Mouse (Mus musculus): Measurements from ENCODE around the gene Prcd. TPM values are rescaled to one million over a fixed set of nuclear protein-coding genes. Genes with fewer than 3 reads are reported as not detected.
"Not testable (repeated sequence)": the region's sequence is repeated elsewhere in the genome, so short reads cannot be mapped to it uniquely, and the experiment has no call there.

Prcd gene
- polyA plus RNA-seq (2012; rRNA removed), result 2.8 and 5.6 TPM in 2 replicates

DNA sequence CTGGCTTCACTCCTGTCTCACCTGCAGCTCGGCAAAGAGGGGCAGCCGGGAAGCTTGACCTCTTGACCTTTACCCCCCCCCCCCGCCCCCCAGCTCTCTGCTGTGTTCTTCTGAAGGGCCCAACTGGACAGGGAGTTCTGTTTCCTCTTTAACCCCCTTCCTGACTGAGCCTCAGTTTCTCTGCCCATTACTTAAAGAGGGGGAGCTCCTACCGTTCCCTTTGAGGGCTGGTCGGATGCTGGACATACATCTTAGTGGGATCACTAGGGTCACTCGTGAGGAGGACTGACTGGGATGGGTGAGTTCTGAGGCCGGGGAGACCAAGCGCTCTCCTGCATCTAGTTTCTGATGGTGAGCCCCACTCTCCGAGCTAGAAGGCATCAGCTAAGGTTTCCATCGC lies at the start of gene Prcd:
Gene Prcd (plus strand): TSS at position 301 of the 400 bp plus-strand sequence.
- 20% methylated on average over 10 of the region's 10 CpGs for WGBS
- Histone ChIP-seq H3K4me3 (replicated peaks; ENCODE audit: extremely low read depth, low read depth, low read length) (peak within 1 kb of the TSS; percentile 58), H3K4me1 (ENCODE audit: control insufficient read depth, insufficient read depth, low read length) (peaks cover 19% of the 10 kb centered on the region)
- DNase-seq, result no peak
- no peak for TF ChIP-seq POLR2A (IDR thresholded peaks at IDR 0.05; ENCODE audit: borderline replicate concordance, extremely low read depth, low read depth, low read length)

GRCm38 (mm10) chr11:116604097-116604496 lies 49.2 kb upstream of the Prcd start:
- TF ChIP-seq CTCF (IDR thresholded peaks at IDR 0.05; ENCODE audit: insufficient read depth, low read length), result no peak
- TF ChIP-seq POLR2A (IDR thresholded peaks at IDR 0.05; ENCODE audit: borderline replicate concordance, extremely low read depth, low read depth, low read length), result no peak
- DNase-seq, result no peak
- no peaks in the 10 kb centered on the region for H3K4me1 ChIP-seq (ENCODE audit: control insufficient read depth, insufficient read depth, low read length)
- 87% methylated on average over 12 of the region's 12 CpGs for WGBS
- H3K4me3 ChIP-seq (replicated peaks; ENCODE audit: extremely low read depth, low read depth, low read length), result no peak overlapping the region

GRCm38 (mm10) chr11:116607717-116608116 lies 45.6 kb upstream of the Prcd start:
- no peak for DNase-seq
- 86% methylated on average over 3 of the region's 3 CpGs for WGBS
- Histone ChIP-seq H3K4me1 (ENCODE audit: control insufficient read depth, insufficient read depth, low read length) (no peaks in the 10 kb centered on the region; the same call in 1 of the 2 replicates), H3K4me3 (replicated peaks; ENCODE audit: extremely low read depth, low read depth, low read length) (no peak overlapping the region)
- TF ChIP-seq CTCF (IDR thresholded peaks at IDR 0.05; ENCODE audit: insufficient read depth, low read length) (no peak), POLR2A (IDR thresholded peaks at IDR 0.05; ENCODE audit: borderline replicate concordance, extremely low read depth, low read depth, low read length) (no peak)

- H3K4me3 ChIP-seq (replicated peaks; ENCODE audit: extremely low read depth, low read depth, low read length), result no peak overlapping the region
- TF ChIP-seq POLR2A (IDR thresholded peaks at IDR 0.05; ENCODE audit: borderline replicate concordance, extremely low read depth, low read depth, low read length) (no peak), CTCF (IDR thresholded peaks at IDR 0.05; ENCODE audit: insufficient read depth, low read length) (no peak)
- no peak for DNase-seq
- peaks cover 7% of the 10 kb centered on the region for H3K4me1 ChIP-seq (ENCODE audit: control insufficient read depth, insufficient read depth, low read length)
- 86% methylated on average over 15 of the region's 15 CpGs for WGBS
These were observed 43.2 kb upstream of the Prcd start for GRCm38 (mm10) chr11:116609965-116610630.

DNA sequence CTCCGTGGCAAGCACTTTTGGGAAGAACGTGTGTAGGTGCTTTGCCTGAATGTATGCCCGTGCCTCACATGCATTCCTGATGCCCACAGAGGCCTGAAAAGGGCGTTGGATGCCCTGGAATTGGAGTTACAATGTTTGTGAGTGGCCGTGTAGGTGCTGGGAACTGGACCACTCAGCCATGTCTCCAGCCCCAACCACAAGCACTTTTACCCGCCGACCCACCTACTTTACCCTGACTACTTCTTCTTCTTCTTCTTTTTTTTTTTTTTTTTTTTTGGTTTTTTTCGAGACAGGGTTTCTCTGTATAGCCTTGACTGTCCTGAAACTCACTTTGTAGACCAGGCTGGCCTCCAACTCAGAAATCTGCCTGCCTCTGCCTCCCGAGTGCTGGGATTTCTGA lies 42.2 kb upstream of the Prcd start:
- not testable (repeated sequence) for DNase-seq; H3K4me3 ChIP-seq (replicated peaks; ENCODE audit: extremely low read depth, low read depth, low read length)
- WGBS, result 84% methylated on average over 9 of the region's 9 CpGs
- H3K4me1 ChIP-seq (ENCODE audit: control insufficient read depth, insufficient read depth, low read length), result peaks cover 11% of the 10 kb centered on the region

- WGBS, result 70% methylated on average over 9 of the region's 9 CpGs
- H3K4me1 ChIP-seq (ENCODE audit: control insufficient read depth, insufficient read depth, low read length), result peaks cover 18% of the 10 kb centered on the region
These were observed 41.5 kb upstream of the Prcd start for GRCm38 (mm10) chr11:116611883-116612282.

DNA sequence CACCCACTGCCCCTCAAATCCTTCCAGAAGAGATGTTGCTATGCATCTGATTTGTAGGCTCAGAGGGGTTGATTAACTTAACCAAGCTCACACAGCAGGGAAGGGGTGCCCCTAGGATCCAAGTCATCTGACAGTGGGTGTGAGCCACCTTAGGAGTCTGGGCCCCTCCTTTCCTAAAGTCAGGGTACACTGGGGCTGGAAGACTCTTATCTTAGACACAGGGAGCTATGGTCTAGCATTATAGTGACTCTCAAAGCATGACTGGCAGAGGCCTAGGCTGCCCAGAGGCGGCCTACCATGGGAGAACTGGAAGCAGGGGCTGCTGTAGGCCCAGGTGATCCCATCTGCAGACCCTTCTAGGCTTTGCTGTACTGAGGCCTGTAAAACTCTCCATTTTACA lies 40.8 kb upstream of the Prcd start:
- TF ChIP-seq CTCF (IDR thresholded peaks at IDR 0.05; ENCODE audit: insufficient read depth, low read length) (no peak), POLR2A (IDR thresholded peaks at IDR 0.05; ENCODE audit: borderline replicate concordance, extremely low read depth, low read depth, low read length) (no peak)
- Histone ChIP-seq H3K4me3 (replicated peaks; ENCODE audit: extremely low read depth, low read depth, low read length) (no peak overlapping the region), H3K4me1 (ENCODE audit: control insufficient read depth, insufficient read depth, low read length) (peaks cover 21% of the 10 kb centered on the region)
- DNase-seq, result no peak
- WGBS, result 94% methylated on average over 1 of the region's 1 CpGs

More at GRCm38 (mm10) chr11:116611883-116612282, 41.5 kb upstream of the Prcd start:
- H3K4me3 ChIP-seq (replicated peaks; ENCODE audit: extremely low read depth, low read depth, low read length), result no peak overlapping the region
- DNase-seq, result no peak
- TF ChIP-seq POLR2A (IDR thresholded peaks at IDR 0.05; ENCODE audit: borderline replicate concordance, extremely low read depth, low read depth, low read length) (no peak), CTCF (IDR thresholded peaks at IDR 0.05; ENCODE audit: insufficient read depth, low read length) (no peak)

DNA sequence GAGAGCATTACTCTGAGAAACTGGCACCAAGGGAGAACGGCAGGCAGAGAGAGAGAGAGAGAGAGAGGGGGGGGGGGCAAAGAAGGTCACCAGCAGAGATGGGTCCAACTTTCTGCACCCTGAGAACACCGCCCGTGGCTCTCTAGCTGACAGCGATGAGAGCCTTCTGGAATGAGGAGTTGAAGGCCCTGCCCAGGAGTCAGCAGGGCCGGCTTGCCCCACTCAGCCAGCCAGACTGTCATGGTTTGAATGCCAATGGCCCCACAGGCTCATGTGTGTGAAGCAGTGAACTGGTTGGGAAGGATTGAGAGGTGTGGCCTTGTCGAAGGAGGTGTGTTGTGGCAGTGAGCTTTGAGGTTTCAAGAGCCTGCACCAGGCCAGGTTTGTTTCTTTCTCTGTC lies 40.1 kb upstream of the Prcd start:
- Histone ChIP-seq H3K4me1 (ENCODE audit: control insufficient read depth, insufficient read depth, low read length) (peaks cover 28% of the 10 kb centered on the region), H3K4me3 (replicated peaks; ENCODE audit: extremely low read depth, low read depth, low read length) (no peak overlapping the region)
- 66% methylated on average over 6 of the region's 6 CpGs for WGBS
- no peak for DNase-seq
- TF ChIP-seq POLR2A (IDR thresholded peaks at IDR 0.05; ENCODE audit: borderline replicate concordance, extremely low read depth, low read depth, low read length), result no peak
- TF ChIP-seq CTCF (IDR thresholded peaks at IDR 0.05; ENCODE audit: insufficient read depth, low read length), result no peak

DNA sequence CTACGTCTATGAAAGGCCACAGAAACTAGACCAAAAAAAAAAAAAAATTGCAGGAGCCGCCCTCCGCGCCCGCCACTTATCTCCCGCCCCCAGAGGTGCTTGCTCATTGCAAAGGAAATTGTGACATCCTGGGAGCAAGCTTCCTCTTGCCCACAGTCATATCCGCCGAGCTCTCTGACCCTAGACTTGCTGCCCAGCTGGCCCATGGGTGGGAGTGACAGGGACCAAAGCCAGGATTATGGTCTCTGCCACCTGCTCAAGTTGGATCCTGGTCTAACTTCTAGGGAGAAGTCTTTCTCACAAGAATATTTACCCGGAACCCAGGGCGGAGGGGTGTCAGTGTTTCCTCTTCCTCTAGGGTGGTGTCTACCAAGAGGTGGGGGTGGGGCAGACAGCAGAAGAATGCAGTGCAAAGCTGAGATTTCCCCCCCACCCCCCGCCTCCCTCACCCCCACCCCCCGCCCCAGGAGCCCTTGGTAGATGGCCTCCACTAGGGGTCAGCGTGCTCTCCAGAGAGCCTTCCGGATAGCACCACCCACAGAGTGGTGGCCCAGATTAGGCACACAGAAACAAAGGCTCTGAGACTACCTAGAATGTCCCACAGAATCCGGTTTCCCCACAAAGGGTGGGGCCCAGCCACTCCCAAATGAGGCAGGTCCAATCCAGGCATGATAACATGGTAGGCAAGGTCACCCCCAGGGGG lies 37.4 kb upstream of the Prcd start:
- Histone ChIP-seq H3K4me3 (replicated peaks; ENCODE audit: extremely low read depth, low read depth, low read length) (no peak overlapping the region), H3K4me1 (ENCODE audit: control insufficient read depth, insufficient read depth, low read length) (peaks cover 53% of the 10 kb centered on the region)
- 10% methylated on average over 15 of the region's 15 CpGs for WGBS
- TF ChIP-seq CTCF (IDR thresholded peaks at IDR 0.05; ENCODE audit: insufficient read depth, low read length) (peak; percentile 41; the same call in 1 of the 2 replicates), POLR2A (IDR thresholded peaks at IDR 0.05; ENCODE audit: borderline replicate concordance, extremely low read depth, low read depth, low read length) (no peak)
- peak; percentile 66 for DNase-seq

Data from lung, adult 2 months (tissue).